Mouse (Mus musculus): ENCODE results near the gene C1qbp.

- no peak for TF ChIP-seq E2F4 (IDR thresholded peaks at IDR 0.05; ENCODE audit: insufficient read depth)
- no peak for TF ChIP-seq TCF3 (IDR thresholded peaks at IDR 0.05; ENCODE audit: insufficient read length, low read depth)
Observed at GRCm38 (mm10) chr11:71012743-71013142, 29.9 kb upstream of the C1qbp start.

Measured in myocyte (in vitro differentiated cells).